Mouse (Mus musculus) CH12.LX (cell line): ENCODE data around the gene Slc22a17. TPM values are rescaled to one million over a fixed set of nuclear protein-coding genes. Genes with fewer than 3 reads are reported as not detected.

Experiments
- DNase-seq: peaks from one replicate; pipeline ENCODE4 v3.0.0-alpha.2; 2013; ENCODE audit errors: extremely low read depth
- H3K27ac ChIP-seq: 2 replicates; pipeline ENCODE4 v1.5.1; 2012; ENCODE audit warnings: low read depth, mild to moderate bottlenecking, control low read depth, moderate library complexity; ENCODE audit not compliant: insufficient read depth
- H3K27me3 ChIP-seq: replicated peaks from 2 replicates; pipeline ENCODE3; 2012; ENCODE audit warnings: inconsistent platforms
- H3K36me3 ChIP-seq, 2 experiments: replicated peaks in 1 of 2; 2 replicates each; pipeline versions ENCODE3 to v1.6.1; 2012; ENCODE audit warnings: inconsistent platforms in 1 of 2, low read length in 1 of 2, mild to moderate bottlenecking in 1 of 2, mixed read lengths in 1 of 2, moderate library complexity in 1 of 2; ENCODE audit not compliant: control insufficient read depth in 1 of 2, insufficient read depth in 1 of 2
- H3K4me1 ChIP-seq, 2 experiments: 2 replicates each; pipeline ENCODE4 v1.6.1; 2012; ENCODE audit warnings: inconsistent platforms in 1 of 2, moderate library complexity in 1 of 2; ENCODE audit not compliant: insufficient read depth in 2 of 2, control insufficient read depth in 1 of 2
- H3K4me2 ChIP-seq: 2 replicates; pipeline ENCODE4 v1.6.1; 2012; ENCODE audit warnings: low read depth, mild to moderate bottlenecking, control low read depth; ENCODE audit not compliant: poor library complexity, insufficient read depth, severe bottlenecking
- H3K4me3 ChIP-seq, 3 experiments: fragments of 150-350 bp in 1 of 3; sonication (generic) in 1 of 3; replicated peaks in 1 of 3; 2 replicates each; pipeline versions ENCODE3 to v1.5.1; 2011 to 2012; ENCODE audit warnings: low read depth in 2 of 3, low read length in 2 of 3, mild to moderate bottlenecking in 2 of 3, moderate library complexity in 2 of 3, control low read depth in 1 of 3, improper control_type of control experiment in 1 of 3, inconsistent platforms in 1 of 3, mixed read lengths in 1 of 3; ENCODE audit not compliant: poor library complexity in 1 of 3
- H3K79me2 ChIP-seq: replicated peaks from 2 replicates; pipeline ENCODE4 v1.6.1; 2012; ENCODE audit warnings: mild to moderate bottlenecking, moderate library complexity; ENCODE audit not compliant: control insufficient read depth, poor library complexity, insufficient read depth, severe bottlenecking; ENCODE audit errors: extremely low read depth
- H3K9ac ChIP-seq: 2 replicates; pipeline ENCODE4 v1.6.1; 2012; ENCODE audit warnings: low read depth, mild to moderate bottlenecking, control low read depth, moderate library complexity; ENCODE audit not compliant: insufficient read depth
- H3K9me3 ChIP-seq: replicated peaks from 2 replicates; pipeline ENCODE3; 2012; ENCODE audit warnings: low read length, inconsistent platforms, mixed read lengths
- CHD1 ChIP-seq: IDR thresholded peaks from 2 replicates; pipeline ENCODE4 v1.6.1; 2012; ENCODE audit warnings: low read depth, low read length, improper control_type of control experiment, inconsistent platforms
- CHD2 ChIP-seq: IDR thresholded peaks from 2 replicates; pipeline ENCODE4 v1.6.1; 2011; ENCODE audit warnings: low read length, improper control_type of control experiment
- E2F4 ChIP-seq: IDR thresholded peaks from 2 replicates; pipeline ENCODE4 v1.6.1; 2011; ENCODE audit warnings: low read depth, low read length, improper control_type of control experiment; ENCODE audit not compliant: insufficient replicate concordance
- ETS1 ChIP-seq: conservative IDR thresholded peaks from 2 replicates; pipeline ENCODE4 v1.6.1; 2012; ENCODE audit warnings: low read depth, mild to moderate bottlenecking, inconsistent platforms, low read length, improper control_type of control experiment, moderate library complexity
- HCFC1 ChIP-seq: IDR thresholded peaks from 2 replicates; pipeline ENCODE4 v1.6.1; 2012; ENCODE audit warnings: low read depth, mild to moderate bottlenecking, inconsistent platforms, low read length, improper control_type of control experiment
- IRF4 ChIP-seq: IDR thresholded peaks from 2 replicates; pipeline ENCODE4 v1.6.1; 2014; ENCODE audit warnings: low read depth, mild to moderate bottlenecking, inconsistent platforms, low read length, improper control_type of control experiment
- JUND ChIP-seq: conservative IDR thresholded peaks from 2 replicates; pipeline ENCODE4 v1.6.1; 2011; ENCODE audit warnings: low read depth, low read length, improper control_type of control experiment
- KAT2A ChIP-seq: IDR thresholded peaks from 2 replicates; pipeline ENCODE4 v1.6.1; 2012; ENCODE audit warnings: low read length, improper control_type of control experiment, inconsistent platforms; ENCODE audit not compliant: insufficient replicate concordance
- MAZ ChIP-seq: IDR thresholded peaks from 2 replicates; pipeline ENCODE4 v1.6.1; 2012; ENCODE audit warnings: low read depth, mild to moderate bottlenecking, inconsistent platforms, low read length, improper control_type of control experiment, moderate library complexity
- MYC ChIP-seq: IDR thresholded peaks from 2 replicates; pipeline ENCODE4 v1.6.1; 2011; ENCODE audit warnings: low read depth, mild to moderate bottlenecking, improper control_type of control experiment, low read length
- POLR2A ChIP-seq: IDR thresholded peaks from 2 replicates; pipeline ENCODE4 v1.6.1; 2011; ENCODE audit warnings: low read depth, mild to moderate bottlenecking, improper control_type of control experiment, low read length
- TCF12 ChIP-seq: IDR thresholded peaks from 2 replicates; pipeline ENCODE4 v1.6.1; 2014; ENCODE audit warnings: low read depth, mild to moderate bottlenecking, inconsistent platforms, low read length, improper control_type of control experiment
- UBTF ChIP-seq: IDR thresholded peaks from 2 replicates; pipeline ENCODE4 v1.6.1; 2012; ENCODE audit warnings: low read depth, mild to moderate bottlenecking, inconsistent platforms, low read length, improper control_type of control experiment, moderate library complexity
- USF1 ChIP-seq: IDR thresholded peaks from 2 replicates; pipeline ENCODE4 v1.6.1; 2014; ENCODE audit warnings: low read depth, mild to moderate bottlenecking, inconsistent platforms, low read length, improper control_type of control experiment
- ZKSCAN1 ChIP-seq: IDR thresholded peaks from 2 replicates; pipeline ENCODE4 v1.6.1; 2012; ENCODE audit warnings: low read depth, inconsistent platforms, low read length, improper control_type of control experiment, borderline replicate concordance
- ZMIZ1 ChIP-seq: IDR thresholded peaks from 2 replicates; pipeline ENCODE4 v1.6.1; 2012; ENCODE audit warnings: low read depth, mild to moderate bottlenecking, inconsistent platforms, low read length, improper control_type of control experiment
- dilution Hi-C: fragments of 300-500 bp; cut with MboI; formaldehyde crosslinking; loops from 2 replicates; pipeline ENCODE4 v1.14.3; 2020; ENCODE audit warnings: low sequenced_read_pairs; ENCODE audit not compliant: extremely low pct_unique_long_range_greater_than_20kb, extremely low pct_ligation_motif_present
- in situ Hi-C: fragments of 300-500 bp; cut with MboI; formaldehyde crosslinking; loops from 3 replicates; pipeline ENCODE4 v1.14.3; 2019; ENCODE audit warnings: low sequenced_read_pairs, low pct_ligation_motif_present, low pct_unique_long_range_greater_than_20kb, mixed read lengths
- polyA plus RNA-seq: library from polyadenylated mRNA; unstranded; fragments of >175 nt; gene quantifications from 2 replicates; pipeline ENCODE4 v1.2.1, GENCODE M21; 2012; ENCODE audit warnings: low read depth; ENCODE audit not compliant: insufficient read length
- total RNA-seq, 2 experiments: library from RNA; depleted of rRNA; stranded (reverse); fragments of 300-350 nt in 1 of 2; fragments of >200 nt in 1 of 2; gene quantifications; 2 replicates each; pipeline ENCODE4 v1.2.3; 2012 to 2014

The Slc22a17 gene
- total and polyA plus RNA-seq, 3 experiments = 0.04 to 1.1 (median 0.34) TPM

GRCm38 (mm10) chr14:54875844-54876538 lies 36.9 kb downstream of the Slc22a17 start:
- Histone ChIP-seq H3K4me1 (peaks cover 3 to 14% of the 10 kb centered on the region in 2 experiments), H3K27ac (no peak overlapping the region), H3K9me3 (no peaks in the 10 kb centered on the region), H3K27me3 (peaks cover 30% of the 10 kb centered on the region), H3K79me2 (no peaks in the 10 kb centered on the region), H3K4me2 (peak overlapping the region; percentile 46), H3K36me3 (no peaks in the 10 kb centered on the region), H3K9ac (peak overlapping the region; percentile 75), H3K4me3 (peak overlapping the region; percentile 49 to 96 (median 66))
- TF ChIP-seq MAZ = no peak
- TF ChIP-seq CHD1 = no peak
- TF ChIP-seq ZKSCAN1 = no peak
- TF ChIP-seq POLR2A = no peak
- no peak for TF ChIP-seq UBTF
- TF ChIP-seq KAT2A = no peak
- no peak for TF ChIP-seq E2F4
- TF ChIP-seq TCF12 = no peak
- no peak for TF ChIP-seq IRF4
- TF ChIP-seq ZMIZ1 = no peak
- DNase-seq = no peak
- in situ Hi-C loops = no loop called here
- dilution Hi-C loops = no loop called here

- Histone ChIP-seq H3K36me3 (no peaks in the 10 kb centered on the region), H3K4me3 (no peak overlapping the region), H3K9me3 (no peaks in the 10 kb centered on the region), H3K4me2 (no peak overlapping the region), H3K79me2 (no peaks in the 10 kb centered on the region), H3K4me1 (peaks cover 6 to 14% of the 10 kb centered on the region in 2 experiments), H3K27ac (no peak overlapping the region), H3K27me3 (peaks cover 29% of the 10 kb centered on the region), H3K9ac (no peak overlapping the region)
- in situ Hi-C loops (no loop called here), dilution Hi-C loops (no loop called here)
- no peak for DNase-seq
- no peak for TF ChIP-seq JUND
- TF ChIP-seq MYC = no peak
- TF ChIP-seq ETS1 = no peak
- TF ChIP-seq CHD1 = no peak
Observed at GRCm38 (mm10) chr14:54874165-54874564, 38.8 kb downstream of the Slc22a17 start.

- H3K36me3 ChIP-seq = no peaks in the 10 kb centered on the region
- TF ChIP-seq CHD1 = no peak
- TF ChIP-seq HCFC1 = no peak
- TF ChIP-seq E2F4 = no peak
- TF ChIP-seq USF1 = no peak
- no peak for TF ChIP-seq CHD2
- TF ChIP-seq KAT2A = no peak
- H3K4me2 ChIP-seq = no peak within 1 kb of the TSS
- no peak within 1 kb of the TSS for H3K4me3 ChIP-seq
- dilution Hi-C loops = no loop called here
- no peak within 1 kb of the TSS for H3K27ac ChIP-seq
- in situ Hi-C loops = no loop called here
- H3K79me2 ChIP-seq = no peaks in the 10 kb centered on the region
- no peak for DNase-seq
- H3K9ac ChIP-seq = no peak within 1 kb of the TSS
- peaks cover 6% of the 10 kb centered on the region for H3K27me3 ChIP-seq
- peaks cover 3 to 6% of the 10 kb centered on the region in 2 experiments for H3K4me1 ChIP-seq
- H3K9me3 ChIP-seq = no peaks in the 10 kb centered on the region
Observed at GRCm38 (mm10) chr14:54870861-54871260, 42.1 kb downstream of the Slc22a17 start, which contains the start of gene Homez. Gene Homez (minus strand): TSS chr14:54870961.
